Mouse (Mus musculus) heart, adult 2 months (tissue): ENCODE data around the gene Fam189a1. TPM values are rescaled to one million over a fixed set of nuclear protein-coding genes. Genes with fewer than 3 reads are reported as not detected.
A peak's percentile ranks its signal among the peaks of the same experiment; 100 is the strongest.

Source experiments
- DNase-seq, 2 experiments: peaks; one replicate each; pipeline ENCODE4 v3.0.0; 2021
- H3K27ac ChIP-seq: fragments of 200-600 bp; 2 replicates; pipeline ENCODE4 v1.8.1; 2022
- H3K27me3 ChIP-seq: fragments of 200-500 bp; 2 replicates; pipeline ENCODE4 v1.6.1; 2012; ENCODE audit warnings: mild to moderate bottlenecking, low read length, inconsistent platforms, mixed read lengths; ENCODE audit not compliant: control insufficient read depth, insufficient read depth
- H3K36me3 ChIP-seq: fragments of 200-500 bp; 2 replicates; pipeline ENCODE4 v1.6.1; 2012; ENCODE audit warnings: low read length, inconsistent platforms; ENCODE audit not compliant: control insufficient read depth, insufficient read depth
- H3K4me1 ChIP-seq: fragments of 200-500 bp; 2 replicates; pipeline ENCODE4 v1.6.1; 2011; ENCODE audit warnings: low read length; ENCODE audit not compliant: control insufficient read depth, insufficient read depth
- H3K4me3 ChIP-seq: fragments of 200-600 bp; 2 replicates; pipeline ENCODE4 v1.8.1; 2022
- H3K79me2 ChIP-seq: fragments of 200-500 bp; replicated peaks from 2 replicates; pipeline ENCODE4 v1.6.1; 2012; ENCODE audit warnings: mild to moderate bottlenecking, inconsistent platforms, low read length, moderate library complexity, mixed read lengths; ENCODE audit not compliant: control insufficient read depth, insufficient read depth
- H3K9ac ChIP-seq: fragments of 200-500 bp; 2 replicates; pipeline ENCODE4 v1.6.1; 2012; ENCODE audit warnings: low read depth, mild to moderate bottlenecking, control low read depth, inconsistent platforms, low read length, mixed read lengths
- CTCF ChIP-seq: fragments of 200-600 bp; IDR thresholded peaks from 2 replicates; pipeline ENCODE4 v1.8.1; 2022; ENCODE audit warnings: antibody characterized with exemption, mild to moderate bottlenecking, moderate library complexity
- EP300 ChIP-seq: fragments of 200-500 bp; IDR thresholded peaks from 2 replicates; pipeline ENCODE4 v1.6.1; 2011; ENCODE audit warnings: low read depth, low read length, control low read depth; ENCODE audit not compliant: insufficient read depth
- POLR2A ChIP-seq: fragments of 200-500 bp; IDR thresholded peaks from 2 replicates; pipeline ENCODE4 v1.6.1; 2011; ENCODE audit warnings: mild to moderate bottlenecking, low read depth, low read length, control low read depth; ENCODE audit not compliant: insufficient read depth
- WGBS: fragments of 180-500 bp; shearing (Covaris S2); methylation state at CpG from one replicate; pipeline ENCODE4 v1.1.7; 2018; 5-methylcytosine and 5-hydroxymethylcytosine counted together
- intact Hi-C: fragments of 180-260 bp; cut with DNase I; formaldehyde crosslinking; loops from one replicate; pipeline ENCODE4 v1.15.1; 2025
- polyA plus RNA-seq: library from polyadenylated mRNA; depleted of rRNA; stranded (reverse); fragments of >200 nt; gene quantifications from 2 replicates; pipeline ENCODE4 v1.2.3, GENCODE M21; 2012
- total RNA-seq, 2 experiments: library from RNA; stranded (reverse); gene quantifications; 2 replicates each; pipeline ENCODE4 v1.2.3; 2021

Fam189a1 gene
- total and polyA plus RNA-seq, 3 experiments: 0.64 TPM; not detected in 2

- Histone ChIP-seq H3K4me1 (no peaks in the 10 kb centered on the region; the same call in 1 of the 2 replicates), H3K27me3 (no peaks in the 10 kb centered on the region), H3K9ac (no peak overlapping the region), H3K36me3 (no peaks in the 10 kb centered on the region), H3K79me2 (no peaks in the 10 kb centered on the region), H3K4me3 (no peak overlapping the region), H3K27ac (no peak overlapping the region)
- DNase-seq: no peak
- no peak for TF ChIP-seq EP300
- intact Hi-C loops: no loop called here
- 38% methylated on average over 5 of the region's 5 CpGs for WGBS
Measured at GRCm38 (mm10) chr7:64895685-64896101, 260.7 kb downstream of the Fam189a1 start.

DNA sequence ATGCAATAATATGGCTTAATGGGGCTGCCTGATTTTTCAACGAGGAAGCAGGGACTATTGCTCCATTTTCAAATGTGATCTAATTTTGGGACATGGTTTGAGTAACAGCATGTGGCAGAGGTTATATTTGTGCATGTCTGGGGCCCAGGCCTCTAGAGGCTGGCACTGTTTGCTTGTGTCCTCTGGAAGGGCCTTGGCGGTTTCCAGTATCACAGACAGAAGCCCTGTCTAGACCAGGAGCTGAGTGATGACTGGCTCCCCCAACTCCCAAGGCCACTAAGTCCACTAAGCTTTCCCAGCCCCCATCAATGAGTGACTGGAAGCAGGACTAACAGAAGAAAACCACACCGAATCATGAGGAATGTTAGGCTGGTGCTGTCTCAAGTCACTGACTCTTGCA, 265.2 kb downstream of the Fam189a1 start:
- Histone ChIP-seq H3K4me3 (no peak overlapping the region), H3K9ac (no peak overlapping the region), H3K4me1 (peaks cover 1% of the 10 kb centered on the region; the same call in 1 of the 2 replicates), H3K36me3 (peaks cover 3% of the 10 kb centered on the region; the same call in 1 of the 2 replicates), H3K79me2 (no peaks in the 10 kb centered on the region), H3K27me3 (no peaks in the 10 kb centered on the region), H3K27ac (peak overlapping the region; percentile 48)
- TF ChIP-seq CTCF: no peak
- TF ChIP-seq EP300: no peak
- TF ChIP-seq POLR2A: no peak
- WGBS: 45% methylated on average over 3 of the region's 3 CpGs
- intact Hi-C loops: no loop called here
- DNase-seq: peak; percentile 24 to 54

- H3K27ac ChIP-seq: peak overlapping the region; percentile 48
- H3K27me3 ChIP-seq: no peaks in the 10 kb centered on the region
- 0 out of 2 replicates have a peak, but pooled peaks have one; percentile 35 for TF ChIP-seq EP300
- TF ChIP-seq CTCF: no peak
- TF ChIP-seq POLR2A: no peak
- intact Hi-C loops: no loop called here
- no peak overlapping the region for H3K4me3 ChIP-seq
- H3K4me1 ChIP-seq: peaks cover 1% of the 10 kb centered on the region; the same call in 1 of the 2 replicates
- peak; percentile 30 to 62 for DNase-seq
- WGBS: 48% methylated on average over 9 of the region's 9 CpGs
- no peaks in the 10 kb centered on the region for H3K79me2 ChIP-seq
- H3K36me3 ChIP-seq: peaks cover 3% of the 10 kb centered on the region; the same call in 1 of the 2 replicates
- H3K9ac ChIP-seq: no peak overlapping the region
Measured at GRCm38 (mm10) chr7:64889919-64890318, 266.5 kb downstream of the Fam189a1 start.

GRCm38 (mm10) chr7:64884187-64884862, 272.0 kb downstream of the Fam189a1 start:
- Histone ChIP-seq H3K4me1 (no peaks in the 10 kb centered on the region), H3K27ac (no peak overlapping the region), H3K9ac (no peak overlapping the region), H3K4me3 (no peak overlapping the region), H3K27me3 (no peaks in the 10 kb centered on the region; the same call in 1 of the 2 replicates), H3K79me2 (no peaks in the 10 kb centered on the region), H3K36me3 (no peaks in the 10 kb centered on the region)
- TF ChIP-seq POLR2A: no peak
- no peak for TF ChIP-seq EP300
- TF ChIP-seq CTCF: no peak
- 62% methylated on average over 11 of the region's 11 CpGs for WGBS
- intact Hi-C loops: no loop called here
- no peak for DNase-seq

- no peak overlapping the region for H3K4me3 ChIP-seq
- no peaks in the 10 kb centered on the region; the same call in 1 of the 2 replicates for H3K27me3 ChIP-seq
- DNase-seq: no peak
- no peaks in the 10 kb centered on the region for H3K4me1 ChIP-seq
- no peak for TF ChIP-seq EP300
- TF ChIP-seq CTCF: no peak
- no peak for TF ChIP-seq POLR2A
- no peak overlapping the region for H3K27ac ChIP-seq
- WGBS: 71% methylated on average over 6 of the region's 6 CpGs
- H3K36me3 ChIP-seq: no peaks in the 10 kb centered on the region
- no peak overlapping the region for H3K9ac ChIP-seq
- intact Hi-C loops: no loop called here
- no peaks in the 10 kb centered on the region for H3K79me2 ChIP-seq
Measured at GRCm38 (mm10) chr7:64882243-64882642, 274.1 kb downstream of the Fam189a1 start.

DNA sequence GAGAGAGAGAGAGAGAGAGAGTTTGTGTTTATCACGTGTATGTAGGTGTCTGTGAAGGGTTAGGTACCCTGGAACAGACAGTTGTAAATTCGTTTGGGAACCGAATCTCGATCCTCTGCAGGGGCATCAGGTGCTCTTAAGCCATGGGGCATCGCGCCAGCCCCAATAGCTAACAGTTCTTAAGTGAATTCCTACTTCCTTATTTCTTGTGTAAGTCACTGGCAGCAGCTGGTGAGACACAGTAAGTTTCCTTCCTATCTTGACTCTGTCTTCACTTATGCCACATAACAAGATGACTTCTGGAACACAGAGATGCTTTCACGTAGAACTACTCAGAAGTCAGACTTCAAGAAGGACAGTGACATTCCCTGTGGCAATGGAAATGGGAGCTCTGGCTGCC, 275.0 kb downstream of the Fam189a1 start:
- DNase-seq: no peak
- Histone ChIP-seq H3K27me3 (no peaks in the 10 kb centered on the region; the same call in 1 of the 2 replicates), H3K27ac (no peak overlapping the region), H3K36me3 (no peaks in the 10 kb centered on the region), H3K4me1 (no peaks in the 10 kb centered on the region), H3K79me2 (no peaks in the 10 kb centered on the region), H3K4me3 (no peak overlapping the region), H3K9ac (no peak overlapping the region)
- WGBS: 50% methylated on average over 7 of the region's 7 CpGs
- intact Hi-C loops: no loop called here
- TF ChIP-seq EP300 (no peak), POLR2A (no peak), CTCF (no peak)
